Mouse (Mus musculus) midbrain, embryonic 12.5 days (tissue): ENCODE measurements at regions not wholly inside any gene's neighbourhood (a gene's known extent, or its start where the extent isn't known, plus 50 kb on each side); places are given as distances from the start of the nearest gene placed in this dataset.

Experiments
- ATAC-seq: fragments of 200-750 bp; cut with Nextera tagmentation; 2 replicates; pipeline ENCODE4 v1.8.0; 2017; ENCODE audit warnings: low read depth, moderate TSS enrichment, moderate library complexity; ENCODE audit not compliant: low FRiP score
- H3K27ac ChIP-seq: fragments of 300-500 bp; sonication (generic); replicated peaks from 2 replicates; pipeline ENCODE4 v1.5.1; 2016; ENCODE audit warnings: mild to moderate bottlenecking
- H3K27me3 ChIP-seq: fragments of 300-500 bp; sonication (generic); 2 replicates; pipeline ENCODE4 v1.6.1; 2016; ENCODE audit warnings: mild to moderate bottlenecking
- H3K36me3 ChIP-seq: fragments of 300-500 bp; sonication (generic); 2 replicates; pipeline ENCODE4 v1.6.1; 2016
- H3K4me1 ChIP-seq: fragments of 300-500 bp; sonication (generic); 2 replicates; pipeline ENCODE4 v1.6.1; 2016
- H3K4me2 ChIP-seq: fragments of 300-500 bp; sonication (generic); replicated peaks from 2 replicates; pipeline ENCODE4 v1.6.1; 2016; ENCODE audit warnings: mild to moderate bottlenecking, moderate library complexity
- H3K4me3 ChIP-seq: fragments of 300-500 bp; sonication (generic); 2 replicates; pipeline ENCODE4 v1.5.1; 2016; ENCODE audit warnings: mild to moderate bottlenecking
- H3K9ac ChIP-seq: fragments of 300-500 bp; sonication (generic); replicated peaks from 2 replicates; pipeline ENCODE4 v1.6.1; 2016; ENCODE audit warnings: mild to moderate bottlenecking, moderate library complexity
- H3K9me3 ChIP-seq: fragments of 300-500 bp; sonication (generic); 2 replicates; pipeline ENCODE4 v1.6.1; 2016; ENCODE audit warnings: mild to moderate bottlenecking
- WGBS: fragments of 180-500 bp; shearing (Covaris S2); methylation state at CpG from one replicate; pipeline ENCODE4 v1.1.7; 2016; 5-methylcytosine and 5-hydroxymethylcytosine counted together

GRCm38 (mm10) chr7:36352761-36353160, 345.2 kb upstream of the Tshz3 start:
- no peaks in the 10 kb centered on the region for H3K36me3 ChIP-seq
- no peaks in the 10 kb centered on the region for H3K9me3 ChIP-seq
- no peaks in the 10 kb centered on the region for H3K27me3 ChIP-seq
- WGBS: 38% methylated on average over 2 of the region's 2 CpGs
- no peak for ATAC-seq
- H3K4me3 ChIP-seq: no peak overlapping the region
- H3K4me1 ChIP-seq: no peaks in the 10 kb centered on the region
- H3K27ac ChIP-seq: no peak overlapping the region
- no peak overlapping the region for H3K9ac ChIP-seq
- no peak overlapping the region for H3K4me2 ChIP-seq

GRCm38 (mm10) chr7:36350616-36351015, 347.3 kb upstream of the Tshz3 start:
- Histone ChIP-seq H3K4me2 (no peak overlapping the region), H3K9ac (no peak overlapping the region), H3K27me3 (no peaks in the 10 kb centered on the region), H3K4me3 (no peak overlapping the region), H3K9me3 (no peaks in the 10 kb centered on the region), H3K36me3 (no peaks in the 10 kb centered on the region), H3K27ac (no peak overlapping the region), H3K4me1 (no peaks in the 10 kb centered on the region)
- ATAC-seq: no peak
- WGBS: 69% methylated on average over 4 of the region's 4 CpGs

- Histone ChIP-seq H3K4me1 (no peaks in the 10 kb centered on the region), H3K9ac (no peak overlapping the region), H3K9me3 (no peaks in the 10 kb centered on the region), H3K36me3 (no peaks in the 10 kb centered on the region), H3K4me3 (no peak overlapping the region), H3K27ac (no peak overlapping the region), H3K4me2 (no peak overlapping the region), H3K27me3 (no peaks in the 10 kb centered on the region)
- ATAC-seq: no peak
- WGBS: 93% methylated on average over 8 of the region's 8 CpGs
Observed at GRCm38 (mm10) chr7:36348195-36348594, 349.7 kb upstream of the Tshz3 start.

- no peak overlapping the region for H3K4me2 ChIP-seq
- no peaks in the 10 kb centered on the region for H3K36me3 ChIP-seq
- H3K4me1 ChIP-seq: no peaks in the 10 kb centered on the region
- no peaks in the 10 kb centered on the region for H3K27me3 ChIP-seq
- H3K9ac ChIP-seq: no peak overlapping the region
- no peaks in the 10 kb centered on the region for H3K9me3 ChIP-seq
- no peak overlapping the region for H3K4me3 ChIP-seq
- ATAC-seq: no peak
- 93% methylated on average over 5 of the region's 5 CpGs for WGBS
- H3K27ac ChIP-seq: no peak overlapping the region
Observed at GRCm38 (mm10) chr7:36334857-36335256, 363.1 kb upstream of the Tshz3 start.

- H3K9me3 ChIP-seq: no peaks in the 10 kb centered on the region
- H3K4me2 ChIP-seq: no peak overlapping the region
- WGBS: 65% methylated on average over 5 of the region's 5 CpGs
- H3K4me1 ChIP-seq: no peaks in the 10 kb centered on the region
- H3K4me3 ChIP-seq: no peak overlapping the region
- no peaks in the 10 kb centered on the region for H3K27me3 ChIP-seq
- no peak overlapping the region for H3K27ac ChIP-seq
- H3K9ac ChIP-seq: no peak overlapping the region
- ATAC-seq: no peak
- no peaks in the 10 kb centered on the region for H3K36me3 ChIP-seq
Observed at GRCm38 (mm10) chr7:36334091-36334490, 363.8 kb upstream of the Tshz3 start.

- 76% methylated on average over 7 of the region's 7 CpGs for WGBS
- no peak for ATAC-seq
- H3K4me1 ChIP-seq: no peaks in the 10 kb centered on the region
Observed at GRCm38 (mm10) chr7:36332633-36333032, 365.3 kb upstream of the Tshz3 start.

GRCm38 (mm10) chr7:36328141-36328540, 369.8 kb upstream of the Tshz3 start:
- Histone ChIP-seq H3K4me1 (no peaks in the 10 kb centered on the region), H3K36me3 (no peaks in the 10 kb centered on the region), H3K27ac (no peak overlapping the region), H3K4me3 (no peak overlapping the region), H3K4me2 (no peak overlapping the region), H3K9ac (no peak overlapping the region), H3K9me3 (no peaks in the 10 kb centered on the region), H3K27me3 (no peaks in the 10 kb centered on the region)
- no peak for ATAC-seq
- 89% methylated on average over 2 of the region's 2 CpGs for WGBS

More at GRCm38 (mm10) chr7:36332633-36333032, 365.3 kb upstream of the Tshz3 start:
- no peaks in the 10 kb centered on the region for H3K9me3 ChIP-seq
- H3K4me3 ChIP-seq: no peak overlapping the region
- no peaks in the 10 kb centered on the region for H3K27me3 ChIP-seq
- H3K4me2 ChIP-seq: no peak overlapping the region
- no peak overlapping the region for H3K27ac ChIP-seq
- H3K9ac ChIP-seq: no peak overlapping the region
- no peaks in the 10 kb centered on the region for H3K36me3 ChIP-seq

- WGBS: 83% methylated on average over 1 of the region's 1 CpGs
- no peak for ATAC-seq
- H3K36me3 ChIP-seq: no peaks in the 10 kb centered on the region
- no peak overlapping the region for H3K4me3 ChIP-seq
- no peak overlapping the region for H3K4me2 ChIP-seq
- H3K4me1 ChIP-seq: no peaks in the 10 kb centered on the region
- no peak overlapping the region for H3K9ac ChIP-seq
- no peak overlapping the region for H3K27ac ChIP-seq
- no peaks in the 10 kb centered on the region for H3K27me3 ChIP-seq
- H3K9me3 ChIP-seq: no peaks in the 10 kb centered on the region
Observed at GRCm38 (mm10) chr7:36324035-36324434, 373.9 kb upstream of the Tshz3 start.

GRCm38 (mm10) chr7:36322181-36322580, 375.7 kb upstream of the Tshz3 start:
- Histone ChIP-seq H3K9ac (no peak overlapping the region), H3K36me3 (no peaks in the 10 kb centered on the region), H3K4me1 (0 out of 2 replicates have a peak, but pooled peaks cover 3% of the 10 kb centered on the region), H3K4me3 (no peak overlapping the region), H3K9me3 (no peaks in the 10 kb centered on the region), H3K27ac (no peak overlapping the region), H3K27me3 (no peaks in the 10 kb centered on the region), H3K4me2 (no peak overlapping the region)
- ATAC-seq: no peak
- WGBS: 76% methylated on average over 4 of the region's 4 CpGs

- Histone ChIP-seq H3K4me2 (no peak overlapping the region), H3K4me3 (no peak overlapping the region), H3K4me1 (0 out of 2 replicates have a peak, but pooled peaks cover 5% of the 10 kb centered on the region), H3K9ac (no peak overlapping the region), H3K27me3 (no peaks in the 10 kb centered on the region), H3K36me3 (no peaks in the 10 kb centered on the region), H3K9me3 (no peaks in the 10 kb centered on the region), H3K27ac (no peak overlapping the region)
- no peak for ATAC-seq
- WGBS: 64% methylated on average over 3 of the region's 3 CpGs
Observed at GRCm38 (mm10) chr7:36317466-36318212, 380.3 kb upstream of the Tshz3 start.

- 82% methylated on average over 1 of the region's 1 CpGs for WGBS
Observed at GRCm38 (mm10) chr7:36313751-36314150, 384.2 kb upstream of the Tshz3 start.

GRCm38 (mm10) chr7:36309761-36310605, 387.9 kb upstream of the Tshz3 start:
- H3K36me3 ChIP-seq: no peaks in the 10 kb centered on the region
- no peak overlapping the region for H3K27ac ChIP-seq
- H3K4me3 ChIP-seq: no peak overlapping the region
- H3K9me3 ChIP-seq: no peaks in the 10 kb centered on the region
- H3K27me3 ChIP-seq: no peaks in the 10 kb centered on the region
- no peak overlapping the region for H3K4me2 ChIP-seq
- no peak for ATAC-seq
- H3K4me1 ChIP-seq: no peaks in the 10 kb centered on the region
- WGBS: 87% methylated on average over 5 of the region's 5 CpGs
- no peak overlapping the region for H3K9ac ChIP-seq

More at GRCm38 (mm10) chr7:36313751-36314150, 384.2 kb upstream of the Tshz3 start:
- Histone ChIP-seq H3K4me2 (no peak overlapping the region), H3K27ac (no peak overlapping the region), H3K9me3 (no peaks in the 10 kb centered on the region), H3K27me3 (no peaks in the 10 kb centered on the region), H3K36me3 (no peaks in the 10 kb centered on the region), H3K4me1 (0 out of 2 replicates have a peak, but pooled peaks cover 5% of the 10 kb centered on the region), H3K9ac (no peak overlapping the region), H3K4me3 (no peak overlapping the region)
- no peak for ATAC-seq
